16 mouse cellular contexts compared by ENCODE assay signal in genomic region chrX:38429455-38429854, GRCm38 (mm10).
"Had no signal": no experiment of that assay in that cellular context is flagged by ENCODE, and none has a peak within 500 bp of the region (broad histone marks: within the 10 kb centered on the region; RNA-seq: fewer than 3 reads in every experiment).

No protein-coding gene starts in this region.

- H3K4me3 ChIP-seq: lung, embryonic 15.5 days; megakaryocyte, embryonic 14.5 days; midbrain, embryonic 13.5 days; midbrain, embryonic 15.5 days; neural tube, embryonic 12.5 days; stomach, embryonic 15.5 days had no signal

- ATAC-seq: lung, postnatal 0 days; midbrain, embryonic 13.5 days; midbrain, embryonic 15.5 days had no signal

- DNase-seq: lung, adult 2 months; lung, postnatal 14 days; lung, postnatal 36 days; right cerebral cortex, postnatal 14 days; thymus, adult 2 months; thymus, postnatal 36 days had no signal

- H3K4me1 ChIP-seq: lung, embryonic 15.5 days; megakaryocyte, embryonic 14.5 days; midbrain, embryonic 13.5 days; midbrain, embryonic 15.5 days; neural tube, embryonic 12.5 days; stomach, embryonic 15.5 days had no signal

- H3K4me2 ChIP-seq: lung, embryonic 15.5 days; midbrain, embryonic 11.5 days; midbrain, embryonic 13.5 days; midbrain, embryonic 15.5 days; neural tube, embryonic 12.5 days; stomach, embryonic 15.5 days had no signal

- H3K27ac ChIP-seq: lung, embryonic 15.5 days; macrophage; midbrain, embryonic 13.5 days; midbrain, embryonic 15.5 days; neural tube, embryonic 12.5 days; stomach, embryonic 15.5 days; stomach, postnatal 0 days had no signal

- H3K36me3 ChIP-seq: midbrain, embryonic 15.5 days had no signal

- H3K27me3 ChIP-seq: lung, embryonic 15.5 days; midbrain, embryonic 13.5 days; midbrain, embryonic 15.5 days; neural tube, embryonic 12.5 days; stomach, embryonic 15.5 days had no signal

- H3K9ac ChIP-seq: lung, embryonic 15.5 days; midbrain, embryonic 13.5 days; midbrain, embryonic 15.5 days; neural tube, embryonic 12.5 days; stomach, embryonic 15.5 days had no signal

- H3K9me3 ChIP-seq: lung, embryonic 15.5 days; megakaryocyte, embryonic 14.5 days; midbrain, embryonic 13.5 days; midbrain, embryonic 15.5 days; neural tube, embryonic 12.5 days; stomach, embryonic 15.5 days had no signal
